Mouse (Mus musculus) cortical plate, adult 2 months (tissue): ENCODE measurements around the gene Sp100.

Experiments
- CTCF ChIP-seq: fragments of 200-500 bp; IDR thresholded peaks from 2 replicates; pipeline ENCODE4 v1.5.1; 2011; ENCODE audit warnings: mild to moderate bottlenecking, control low read depth, low read length; ENCODE audit not compliant: insufficient read depth; ENCODE audit errors: extremely low read depth
- POLR2A ChIP-seq: fragments of 200-500 bp; IDR thresholded peaks from 2 replicates; pipeline ENCODE4 v1.6.1; 2011; ENCODE audit warnings: mild to moderate bottlenecking, low read length, control low read depth; ENCODE audit not compliant: insufficient read depth; ENCODE audit errors: extremely low read depth

- TF ChIP-seq CTCF (no peak), POLR2A (no peak)
These were observed 48.1 kb downstream of the Sp100 start for GRCm38 (mm10) chr1:85697721-85698493.
